In the genomic region with DNA sequence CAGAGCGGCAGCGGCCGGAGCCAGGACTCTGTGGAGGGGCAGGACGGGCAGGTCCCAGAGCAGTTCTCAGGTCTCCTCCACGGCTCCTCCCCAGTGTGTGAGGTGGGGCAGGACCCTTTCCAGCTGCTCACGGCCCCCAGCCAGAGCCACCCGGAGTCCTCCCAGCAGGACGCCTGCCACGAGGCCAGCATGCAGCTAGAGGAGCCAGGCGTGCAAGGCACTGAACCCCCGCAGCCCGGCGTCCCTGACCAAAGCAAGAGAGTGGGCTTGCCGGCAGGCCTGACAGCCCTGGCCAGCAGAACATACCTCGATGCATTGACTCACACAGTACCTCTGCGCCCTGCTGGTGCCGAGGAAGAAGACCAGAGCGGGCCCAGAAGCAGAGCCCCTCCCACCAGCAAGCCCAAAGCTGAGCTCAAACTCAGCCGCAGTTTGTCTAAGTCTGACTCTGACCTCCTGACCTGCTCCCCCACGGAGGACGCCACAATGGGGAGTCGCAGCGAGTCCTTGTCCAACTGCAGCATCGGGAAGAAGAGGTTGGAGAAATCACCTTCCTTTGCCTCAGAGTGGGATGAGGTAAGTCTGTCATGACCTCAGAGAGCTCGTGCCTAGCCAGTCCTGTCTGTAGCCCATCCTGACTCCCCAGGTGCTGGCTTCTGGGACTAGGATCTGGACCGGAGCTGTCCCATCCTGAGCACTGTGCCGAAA, we compare ENCODE assay signal across 8 mouse cellular contexts.
DNase-seq lines count a peak whose midpoint lies in the region; ATAC-seq and TF ChIP-seq lines count a peak whose summit lies in the region.

No protein-coding gene starts in this region.

- WGBS in embryonic facial prominence, embryonic 10.5 days: 25% methylated on average over 27 of the region's 27 CpGs
- 37% methylated on average over 27 of the region's 27 CpGs for WGBS in heart, embryonic 10.5 days
- WGBS in kidney, postnatal 0 days: 26% methylated on average over 27 of the region's 27 CpGs

- H3K4me2 ChIP-seq in kidney, postnatal 0 days (ENCODE audit: low read length): peak overlapping the region; percentile 50

- H3K36me3 ChIP-seq in embryonic facial prominence, embryonic 10.5 days (replicated peaks): peaks cover 53% of the 10 kb centered on the region
- H3K36me3 ChIP-seq in heart, embryonic 10.5 days: peaks cover 9% of the 10 kb centered on the region; the same call in 1 of the 2 replicates
- 0 out of 2 replicates have a peak, but pooled peaks cover 4% of the 10 kb centered on the region for H3K36me3 ChIP-seq in kidney, postnatal 0 days (ENCODE audit: insufficient read depth, low read length)

- peaks cover 69% of the 10 kb centered on the region for H3K4me1 ChIP-seq in embryonic facial prominence, embryonic 10.5 days
- peaks cover 64% of the 10 kb centered on the region for H3K4me1 ChIP-seq in heart, embryonic 10.5 days
- peaks cover 43% of the 10 kb centered on the region for H3K4me1 ChIP-seq in kidney, postnatal 0 days (replicated peaks; ENCODE audit: insufficient read depth, low read length)

- H3K27ac ChIP-seq in embryonic facial prominence, embryonic 10.5 days (replicated peaks): peak overlapping the region; percentile 87
- peak overlapping the region; percentile 89 for H3K27ac ChIP-seq in heart, embryonic 10.5 days
- peak overlapping the region; percentile 86 for H3K27ac ChIP-seq in kidney, postnatal 0 days

- peak overlapping the region; percentile 42 for H3K4me3 ChIP-seq in embryonic facial prominence, embryonic 10.5 days
- peak overlapping the region; percentile 44 for H3K4me3 ChIP-seq in heart, embryonic 10.5 days
- peak overlapping the region; percentile 13 for H3K4me3 ChIP-seq in kidney, postnatal 0 days (replicated peaks; ENCODE audit: low read depth, low read length)

- H3K9ac ChIP-seq in kidney, postnatal 0 days (ENCODE audit: low read depth, low read length): peak overlapping the region; percentile 18

- peak; percentile 51; the same call in 1 of the 2 replicates for ATAC-seq in kidney, postnatal 0 days (replicated peaks; ENCODE audit: low FRiP score, low read depth)
- peak; percentile 44 for ATAC-seq in megakaryocyte progenitor cell, adult 5-6 weeks (replicated peaks; ENCODE audit: poor library complexity)

- no peaks in the 10 kb centered on the region for H3K9me3 ChIP-seq in embryonic facial prominence, embryonic 10.5 days
- H3K9me3 ChIP-seq in heart, embryonic 10.5 days: no peaks in the 10 kb centered on the region
- H3K9me3 ChIP-seq in kidney, postnatal 0 days (replicated peaks; ENCODE audit: low read length): no peaks in the 10 kb centered on the region

- H3K27me3 ChIP-seq in embryonic facial prominence, embryonic 10.5 days (replicated peaks; ENCODE audit: low read depth, poor library complexity, severe bottlenecking): no peaks in the 10 kb centered on the region
- no peaks in the 10 kb centered on the region for H3K27me3 ChIP-seq in heart, embryonic 10.5 days (ENCODE audit: insufficient read depth, poor library complexity, severe bottlenecking)
- H3K27me3 ChIP-seq in kidney, postnatal 0 days (ENCODE audit: insufficient read depth, low read length): no peaks in the 10 kb centered on the region

- 0 out of 2 replicates have a peak, but pooled peaks have one; percentile 4 for TF ChIP-seq CTCF in kidney, postnatal 0 days (IDR thresholded peaks at IDR 0.05; ENCODE audit: low read depth)

- DNase-seq in B cell, adult 2 months: peak; percentile 15 to 19
- DNase-seq in embryonic facial prominence, embryonic 10.5 days (ENCODE audit: low spot score): peak; percentile 45
- DNase-seq in heart, embryonic 10.5 days (ENCODE audit: low spot score): no peak
- peak; percentile 48 for DNase-seq in kidney, postnatal 0 days (ENCODE audit: low spot score)
- peak; percentile 50 to 55 for DNase-seq in thymus, adult 18-20 months
- no peak for DNase-seq in left cerebral cortex, adult 11 months (ENCODE audit: low spot score)
- DNase-seq in cerebellum, postnatal 25 days: no peak

Comparison
In these comparisons a context has a peak if more than half of its experiments do, and no peak if none do; other contexts are left out.
1. DNase-seq: peak in B cell, adult 2 months (2 of 2), embryonic facial prominence, embryonic 10.5 days (single experiment), kidney, postnatal 0 days (single experiment) and thymus, adult 18-20 months (2 of 2); none in heart, embryonic 10.5 days (single experiment), left cerebral cortex, adult 11 months (single experiment) and cerebellum, postnatal 25 days (0 of 2).
2. Peak in every context shown above with its lines, with median percentiles within 50 percentile points of each other: H3K27ac ChIP-seq and H3K4me3 ChIP-seq.